Mouse (Mus musculus) hindbrain, embryonic 11.5 days (tissue): ENCODE data around the gene Yeats4. TPM values are rescaled to one million over a fixed set of nuclear protein-coding genes. Genes with fewer than 3 reads are reported as not detected.
A peak's percentile ranks its signal among the peaks of the same experiment; 100 is the strongest.
"Not testable (repeated sequence)": the region's sequence is repeated elsewhere in the genome, so short reads cannot be mapped to it uniquely, and the experiment has no call there.

Experiments used
- ATAC-seq: fragments of 200-750 bp; cut with Nextera tagmentation; 2 replicates; pipeline ENCODE4 v1.8.0; 2017; ENCODE audit warnings: mild to moderate bottlenecking, moderate TSS enrichment, moderate library complexity; ENCODE audit not compliant: low FRiP score
- DNase-seq: peaks from one replicate; pipeline ENCODE4 v3.0.0-alpha.2; 2015; ENCODE audit warnings: low spot score
- H3K27ac ChIP-seq: fragments of 300-500 bp; sonication (generic); 2 replicates; pipeline ENCODE4 v1.5.1; 2014; ENCODE audit warnings: mild to moderate bottlenecking, low read depth, low read length
- H3K27me3 ChIP-seq: fragments of 300-500 bp; sonication (generic); 2 replicates; pipeline ENCODE4 v1.6.1; 2014; ENCODE audit warnings: mild to moderate bottlenecking, low read length, moderate library complexity, mixed read lengths; ENCODE audit not compliant: control insufficient read depth, insufficient read depth
- H3K36me3 ChIP-seq: fragments of 300-500 bp; sonication (generic); 2 replicates; pipeline ENCODE4 v1.6.1; 2014; ENCODE audit warnings: mild to moderate bottlenecking, low read length, moderate library complexity, mixed read lengths; ENCODE audit not compliant: control insufficient read depth, insufficient read depth
- H3K4me1 ChIP-seq: fragments of 300-500 bp; sonication (generic); replicated peaks from 2 replicates; pipeline ENCODE4 v1.6.1; 2014; ENCODE audit warnings: low read length, mixed read lengths; ENCODE audit not compliant: control insufficient read depth, insufficient read depth
- H3K4me2 ChIP-seq: fragments of 300-500 bp; sonication (generic); replicated peaks from 2 replicates; pipeline ENCODE4 v1.6.1; 2014; ENCODE audit warnings: mild to moderate bottlenecking, low read depth, low read length
- H3K4me3 ChIP-seq: fragments of 300-500 bp; sonication (generic); 2 replicates; pipeline ENCODE4 v1.5.1; 2014; ENCODE audit warnings: low read depth, low read length
- H3K9ac ChIP-seq: fragments of 300-500 bp; sonication (generic); 2 replicates; pipeline ENCODE4 v1.6.1; 2014; ENCODE audit warnings: low read depth, low read length
- H3K9me3 ChIP-seq: fragments of 300-500 bp; sonication (generic); 2 replicates; pipeline ENCODE4 v1.6.1; 2016; ENCODE audit warnings: low read length; ENCODE audit not compliant: control insufficient read depth
- WGBS: fragments of 180-500 bp; shearing (Covaris S2); extraction: QIAGEN DNeasy Blood & Tissue Kit; methylation state at CpG from one replicate; pipeline ENCODE4 v1.1.7; 2014; 5-methylcytosine and 5-hydroxymethylcytosine counted together
- polyA plus RNA-seq: library from polyadenylated mRNA; unstranded; fragments of >200 nt; fragmentation: Nextera tagmentation; extraction: Ambion mirVana; gene quantifications from 2 replicates; pipeline ENCODE4 v1.2.1, GENCODE M21; 2014

Gene Yeats4
- polyA plus RNA-seq, 1 experiment from 2014 or later: 141 TPM

DNA sequence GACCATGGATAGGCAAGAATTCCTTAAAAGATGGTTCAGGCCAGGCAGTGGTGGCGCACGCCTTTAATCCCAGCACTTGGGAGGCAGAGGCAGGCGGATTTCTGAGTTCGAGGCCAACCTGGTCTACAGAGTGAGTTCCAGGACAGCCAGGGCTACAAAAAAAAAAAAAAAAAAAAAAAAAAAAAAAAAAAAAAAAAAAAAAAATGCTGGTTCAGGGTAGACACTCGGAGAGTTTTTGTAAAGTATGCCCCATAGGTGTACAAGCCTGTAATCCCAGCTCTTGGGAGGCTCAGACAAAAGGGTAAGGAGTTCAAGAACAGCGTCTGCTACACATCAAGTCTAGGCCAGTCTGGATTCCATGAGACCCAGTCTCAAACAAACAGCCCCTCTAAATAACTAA, 15.5 kb downstream of the Yeats4 start:
- H3K9ac ChIP-seq, DNase-seq, H3K27me3 ChIP-seq, H3K27ac ChIP-seq, H3K9me3 ChIP-seq, H3K36me3 ChIP-seq, H3K4me2 ChIP-seq, H3K4me3 ChIP-seq, H3K4me1 ChIP-seq, ATAC-seq: not testable (repeated sequence)
- WGBS: 94% methylated on average over 6 of the region's 6 CpGs

DNA sequence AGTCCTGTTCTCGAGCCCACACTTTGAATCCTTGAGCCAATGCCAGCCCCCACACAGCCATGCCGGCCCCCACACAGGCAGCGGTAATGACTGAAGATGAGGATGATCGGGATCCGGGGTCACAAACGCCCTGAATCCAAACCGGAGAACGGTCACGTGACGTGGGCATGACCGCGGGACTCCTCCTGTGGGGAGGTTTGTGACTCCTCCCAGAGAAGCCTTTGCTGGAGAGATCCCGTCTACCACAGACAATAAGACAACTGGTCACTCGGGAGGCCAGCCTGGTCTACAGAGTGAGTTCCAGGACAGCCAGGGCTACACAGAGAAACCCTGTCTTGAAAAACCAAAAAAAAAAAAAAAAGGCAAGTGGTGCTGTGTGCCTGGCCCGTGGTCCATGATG, 16.1 kb downstream of the Yeats4 start:
- no peak overlapping the region for H3K4me3 ChIP-seq
- H3K4me2 ChIP-seq: no peak overlapping the region
- H3K9ac ChIP-seq: no peak overlapping the region
- H3K9me3 ChIP-seq: no peaks in the 10 kb centered on the region
- H3K4me1 ChIP-seq: no peaks in the 10 kb centered on the region
- no peaks in the 10 kb centered on the region for H3K27me3 ChIP-seq
- H3K36me3 ChIP-seq: no peaks in the 10 kb centered on the region
- WGBS: 82% methylated on average over 15 of the region's 15 CpGs
- no peak for ATAC-seq
- no peak overlapping the region for H3K27ac ChIP-seq
- no peak for DNase-seq

DNA sequence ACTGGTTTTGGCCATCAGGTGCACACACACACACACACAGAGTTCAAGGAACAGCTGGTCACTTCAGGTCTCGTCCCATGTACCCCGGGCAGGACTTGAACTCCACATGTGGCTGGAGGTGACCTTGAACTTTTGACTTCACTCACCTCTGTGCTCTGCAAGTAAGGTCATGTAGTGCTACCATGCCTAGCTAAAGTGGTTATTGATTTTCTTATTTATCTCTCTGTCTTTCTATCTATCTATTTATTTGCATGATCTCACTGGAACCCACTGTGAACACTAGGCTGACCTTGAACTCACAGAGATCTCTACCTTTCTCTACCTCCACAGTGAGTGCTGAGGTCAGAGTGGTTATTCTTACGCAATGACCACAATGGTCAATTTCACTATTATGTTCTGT, 18.2 kb downstream of the Yeats4 start:
- H3K9me3 ChIP-seq: no peaks in the 10 kb centered on the region
- WGBS: 93% methylated on average over 3 of the region's 3 CpGs
- no peaks in the 10 kb centered on the region for H3K36me3 ChIP-seq
- no peak overlapping the region for H3K27ac ChIP-seq
- H3K9ac ChIP-seq: no peak overlapping the region
- no peak overlapping the region for H3K4me2 ChIP-seq
- DNase-seq (no peak), ATAC-seq (no peak)
- no peaks in the 10 kb centered on the region for H3K27me3 ChIP-seq
- H3K4me3 ChIP-seq: no peak overlapping the region
- no peaks in the 10 kb centered on the region for H3K4me1 ChIP-seq

DNA sequence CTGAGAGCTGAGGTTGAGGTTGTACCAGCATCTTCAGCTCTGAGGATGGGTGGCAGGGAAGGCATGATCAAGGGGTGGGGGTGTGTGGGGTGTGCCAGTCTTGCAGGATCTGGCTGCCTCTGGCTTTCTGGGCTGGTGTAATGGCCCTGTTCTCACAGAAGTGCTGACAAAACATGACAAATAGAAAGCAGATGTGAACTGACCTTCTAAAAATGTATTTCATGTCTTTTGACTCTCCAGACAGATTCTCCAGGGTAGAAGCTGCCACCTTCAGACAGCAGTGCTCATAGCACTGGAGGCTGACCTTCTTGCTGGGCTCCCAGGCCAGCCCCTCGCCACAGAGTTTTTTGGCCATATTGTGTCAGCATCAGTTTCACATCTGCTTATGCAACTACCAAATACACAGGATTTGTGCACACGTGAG, 20.7 kb downstream of the Yeats4 start:
- DNase-seq (peak; percentile 6), ATAC-seq (no peak)
- no peak overlapping the region for H3K4me2 ChIP-seq
- no peak overlapping the region for H3K4me3 ChIP-seq
- H3K4me1 ChIP-seq: no peaks in the 10 kb centered on the region
- no peak overlapping the region for H3K27ac ChIP-seq
- H3K36me3 ChIP-seq: no peaks in the 10 kb centered on the region
- 77% methylated on average over 2 of the region's 2 CpGs for WGBS
- H3K27me3 ChIP-seq: no peaks in the 10 kb centered on the region
- H3K9ac ChIP-seq: no peak overlapping the region
- H3K9me3 ChIP-seq: no peaks in the 10 kb centered on the region

DNA sequence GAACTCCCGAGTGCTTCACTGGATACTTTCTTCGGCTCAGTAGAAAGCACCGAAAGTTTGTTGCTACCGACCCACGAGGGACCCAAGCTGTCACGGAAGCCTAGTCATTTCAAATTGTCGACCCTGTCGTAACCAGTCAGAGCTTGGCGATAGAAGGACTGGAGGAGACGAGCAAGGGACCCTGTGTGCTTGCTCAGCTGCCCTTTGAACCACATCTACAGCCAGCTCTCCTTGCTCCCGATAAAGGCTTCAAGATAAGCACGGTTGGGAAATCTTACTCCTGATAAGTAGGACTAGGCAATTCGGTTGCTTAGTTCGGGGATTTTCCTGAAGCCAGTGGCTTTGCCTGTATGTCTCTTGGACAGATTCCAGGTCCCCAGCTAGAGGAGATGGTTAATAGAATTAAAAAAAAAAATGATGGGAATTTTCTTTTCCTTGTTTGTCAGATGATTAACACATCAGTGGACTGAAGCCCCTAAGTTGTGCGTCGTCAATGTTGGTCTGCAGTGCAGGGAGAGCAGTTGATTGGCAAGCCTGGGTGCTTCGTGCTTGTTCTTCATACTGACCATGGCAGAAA, 21.2 kb downstream of the Yeats4 start:
- Histone ChIP-seq H3K9me3 (no peaks in the 10 kb centered on the region), H3K27me3 (no peaks in the 10 kb centered on the region), H3K4me3 (no peak overlapping the region), H3K27ac (no peak overlapping the region), H3K36me3 (no peaks in the 10 kb centered on the region), H3K4me2 (no peak overlapping the region), H3K9ac (no peak overlapping the region), H3K4me1 (no peaks in the 10 kb centered on the region)
- DNase-seq: no peak
- ATAC-seq: no peak
- WGBS: 86% methylated on average over 17 of the region's 17 CpGs

DNA sequence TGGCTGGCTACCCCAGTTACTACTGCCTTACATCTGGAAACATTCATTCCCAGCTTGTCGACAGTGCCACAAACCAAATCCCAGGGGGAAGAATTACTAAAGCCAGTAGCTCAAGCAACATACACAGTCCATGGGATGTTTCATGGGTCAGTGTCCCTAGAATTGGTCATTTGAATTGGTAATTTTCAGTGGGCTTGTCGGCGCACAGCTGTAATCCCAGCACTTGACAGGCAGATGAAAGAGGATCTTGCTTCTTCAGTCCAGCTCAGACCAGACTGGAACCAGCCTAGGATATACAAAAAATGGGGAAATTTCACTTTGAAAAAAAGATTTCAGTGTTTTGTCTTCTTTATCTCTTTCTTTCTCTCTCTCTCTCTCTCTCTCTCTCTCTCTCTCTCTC, 24.6 kb downstream of the Yeats4 start:
- WGBS: 34% methylated on average over 3 of the region's 3 CpGs
- H3K4me1 ChIP-seq: no peaks in the 10 kb centered on the region
- no peak overlapping the region for H3K4me3 ChIP-seq
- DNase-seq (peak; percentile 10), ATAC-seq (peak; percentile 22; the same call in 1 of the 2 replicates)
- no peak overlapping the region for H3K27ac ChIP-seq
- no peaks in the 10 kb centered on the region for H3K9me3 ChIP-seq
- H3K9ac ChIP-seq: no peak overlapping the region
- H3K4me2 ChIP-seq: no peak overlapping the region
- no peaks in the 10 kb centered on the region for H3K27me3 ChIP-seq
- H3K36me3 ChIP-seq: no peaks in the 10 kb centered on the region

DNA sequence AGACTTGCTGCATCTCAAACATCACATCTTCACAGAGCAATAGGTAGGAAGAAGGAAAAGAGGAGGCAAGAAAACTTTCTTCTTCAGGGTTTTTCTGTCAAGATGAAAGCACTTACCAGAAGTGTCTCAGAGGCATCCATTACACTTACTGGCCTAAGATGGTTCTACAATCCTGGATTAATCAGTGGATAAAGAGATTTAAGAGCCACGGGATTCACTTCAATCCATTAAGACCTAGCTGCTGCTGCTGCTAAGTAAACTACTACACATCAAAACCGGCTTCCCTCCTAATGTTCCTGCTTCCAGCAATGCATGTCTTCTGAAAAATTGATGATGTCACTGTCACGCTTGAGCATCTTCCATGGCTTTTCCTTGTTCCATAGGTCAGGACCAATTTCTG, 27.6 kb downstream of the Yeats4 start:
- H3K36me3 ChIP-seq: no peaks in the 10 kb centered on the region
- H3K4me2 ChIP-seq: no peak overlapping the region
- H3K27ac ChIP-seq: no peak overlapping the region
- DNase-seq (no peak), ATAC-seq (no peak)
- no peak overlapping the region for H3K4me3 ChIP-seq
- no peak overlapping the region for H3K9ac ChIP-seq
- no peaks in the 10 kb centered on the region for H3K27me3 ChIP-seq
- 91% methylated on average over 3 of the region's 3 CpGs for WGBS
- H3K9me3 ChIP-seq: no peaks in the 10 kb centered on the region
- no peaks in the 10 kb centered on the region for H3K4me1 ChIP-seq

DNA sequence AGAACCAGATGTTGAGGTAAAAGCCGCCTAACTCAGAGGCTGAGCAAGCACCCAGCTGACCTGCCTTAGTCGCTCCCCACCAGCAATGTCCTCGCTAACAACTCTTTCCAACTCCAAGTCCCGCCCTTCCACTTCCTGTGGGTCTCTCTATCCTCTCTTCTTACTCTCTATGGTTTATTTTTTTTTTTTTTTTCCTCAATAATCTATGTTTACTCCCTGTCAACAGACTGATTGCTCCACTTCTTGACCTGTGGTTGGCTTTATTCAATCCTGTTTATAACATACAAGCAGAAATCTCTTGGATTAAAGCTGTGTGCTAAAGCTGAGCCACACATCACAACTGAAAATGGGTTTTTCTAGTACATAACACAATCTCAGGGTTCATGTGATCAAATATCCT, 28.6 kb downstream of the Yeats4 start:
- DNase-seq: no peak
- Histone ChIP-seq H3K36me3 (no peaks in the 10 kb centered on the region), H3K27me3 (no peaks in the 10 kb centered on the region), H3K4me2 (no peak overlapping the region), H3K4me3 (no peak overlapping the region), H3K27ac (no peak overlapping the region), H3K9me3 (no peaks in the 10 kb centered on the region), H3K4me1 (no peaks in the 10 kb centered on the region), H3K9ac (no peak overlapping the region)
- WGBS: 96% methylated on average over 4 of the region's 4 CpGs
- ATAC-seq: no peak

DNA sequence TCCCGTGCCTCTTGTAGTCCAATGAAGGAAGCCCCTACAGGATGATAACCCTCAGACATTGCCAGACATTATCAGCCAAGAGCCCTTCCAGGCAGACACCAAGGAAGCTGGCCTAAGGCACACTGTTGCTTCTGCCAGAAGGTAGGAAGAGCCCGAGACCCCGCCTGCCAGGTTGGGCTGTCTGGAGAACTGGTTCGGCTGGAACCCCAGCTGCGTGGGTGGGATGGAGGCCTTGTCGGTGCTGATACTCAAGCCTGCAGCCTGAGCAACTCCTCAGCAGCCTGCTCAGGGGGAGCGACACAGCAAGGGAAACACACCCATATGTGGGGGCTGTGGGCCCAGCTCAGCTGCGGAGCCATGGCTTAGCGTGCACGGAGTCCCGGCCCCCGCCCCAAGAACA, 29.3 kb downstream of the Yeats4 start:
- Histone ChIP-seq H3K4me1 (no peaks in the 10 kb centered on the region), H3K4me3 (no peak overlapping the region), H3K9me3 (no peaks in the 10 kb centered on the region), H3K27me3 (no peaks in the 10 kb centered on the region), H3K9ac (no peak overlapping the region), H3K27ac (no peak overlapping the region), H3K4me2 (no peak overlapping the region), H3K36me3 (no peaks in the 10 kb centered on the region)
- DNase-seq (no peak), ATAC-seq (no peak)
- 94% methylated on average over 12 of the region's 12 CpGs for WGBS
